Mouse (Mus musculus) liver, postnatal 0 days (tissue): ENCODE data around the gene Asb2. TPM values are rescaled to one million over a fixed set of nuclear protein-coding genes. Genes with fewer than 3 reads are reported as not detected.

Source experiments
- ATAC-seq: fragments of 200-750 bp; cut with Nextera tagmentation; 2 replicates; pipeline ENCODE4 v1.8.0; 2017; ENCODE audit warnings: mild to moderate bottlenecking, moderate library complexity
- DNase-seq: peaks from one replicate; pipeline ENCODE4 v3.0.0-alpha.2; 2016
- H3K27ac ChIP-seq: fragments of 300-500 bp; sonication (generic); 2 replicates; pipeline ENCODE4 v1.5.1; 2014; ENCODE audit warnings: antibody characterized with exemption, moderate library complexity, mild to moderate bottlenecking, low read depth
- H3K27me3 ChIP-seq: fragments of 300-500 bp; sonication (generic); 2 replicates; pipeline ENCODE4 v1.6.1; 2014; ENCODE audit warnings: low read length, control low read depth, mixed read lengths; ENCODE audit not compliant: insufficient read depth
- H3K36me3 ChIP-seq: fragments of 300-500 bp; sonication (generic); replicated peaks from 2 replicates; pipeline ENCODE4 v1.6.1; 2014; ENCODE audit warnings: mild to moderate bottlenecking, control low read depth, low read length, moderate library complexity, mixed read lengths; ENCODE audit not compliant: insufficient read depth
- H3K4me1 ChIP-seq: fragments of 300-500 bp; sonication (generic); 2 replicates; pipeline ENCODE4 v1.6.1; 2014; ENCODE audit warnings: antibody characterized with exemption, mild to moderate bottlenecking, control low read depth; ENCODE audit not compliant: insufficient read depth
- H3K4me2 ChIP-seq: fragments of 300-500 bp; sonication (generic); 2 replicates; pipeline ENCODE4 v1.6.1; 2014; ENCODE audit warnings: low read depth, mild to moderate bottlenecking, low read length, moderate library complexity, mixed read lengths
- H3K4me3 ChIP-seq: fragments of 300-500 bp; sonication (generic); 2 replicates; pipeline ENCODE4 v1.5.1; 2014; ENCODE audit warnings: low read depth, low read length
- H3K9ac ChIP-seq: fragments of 300-500 bp; sonication (generic); replicated peaks from 2 replicates; pipeline ENCODE4 v1.6.1; 2014; ENCODE audit warnings: mild to moderate bottlenecking, moderate library complexity
- H3K9me3 ChIP-seq: fragments of 300-500 bp; sonication (generic); 2 replicates; pipeline ENCODE4 v1.6.1; 2016; ENCODE audit warnings: mild to moderate bottlenecking, control low read depth, low read length, mixed read lengths
- CTCF ChIP-seq: sonication (generic); IDR thresholded peaks from 2 replicates; pipeline ENCODE4 v1.5.1; 2016; ENCODE audit warnings: antibody characterized with exemption, low read depth
- EP300 ChIP-seq: IDR thresholded peaks from 2 replicates; pipeline ENCODE4 v1.6.1; 2016; ENCODE audit warnings: antibody characterized with exemption, low read depth, mild to moderate bottlenecking
- WGBS: fragments of 180-500 bp; shearing (Covaris S2); extraction: QIAGEN DNeasy Blood & Tissue Kit; methylation state at CpG from one replicate; pipeline ENCODE4 v1.1.7; 2014; ENCODE audit not compliant: insufficient replicate concordance; 5-methylcytosine and 5-hydroxymethylcytosine counted together
- polyA plus RNA-seq: library from polyadenylated mRNA; unstranded; fragments of >200 nt; fragmentation: Nextera tagmentation; extraction: Ambion mirVana; gene quantifications from 2 replicates; pipeline ENCODE4 v1.2.1, GENCODE M21; 2015

Gene Asb2
- polyA plus RNA-seq, 1 experiment from 2014 or later: 5.9 TPM

DNA sequence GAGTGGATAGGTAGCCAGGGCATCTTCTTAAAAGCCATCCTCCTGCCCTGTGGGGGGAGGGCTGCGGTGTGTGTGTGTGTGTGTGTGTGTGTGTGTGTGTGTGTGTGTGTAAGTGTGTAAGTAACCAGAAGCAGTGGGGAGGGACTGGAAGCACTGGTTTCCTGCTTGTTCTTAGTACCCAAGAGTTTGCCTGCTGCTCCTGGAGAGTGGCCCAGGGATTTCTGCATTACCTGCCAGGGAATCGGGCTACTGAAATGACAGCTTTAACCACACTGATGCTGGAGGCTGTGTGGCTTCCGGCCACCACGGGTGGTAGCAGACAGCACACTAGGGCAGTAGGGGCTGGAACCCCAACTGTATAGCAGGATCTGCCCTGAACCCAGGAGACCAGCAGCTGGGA is 34.2 kb upstream of the Asb2 start:
- 65% methylated on average over 4 of the region's 4 CpGs for WGBS
- peak overlapping the region; percentile 96 for H3K4me2 ChIP-seq
- H3K4me3 ChIP-seq: peak overlapping the region; percentile 96
- H3K27me3 ChIP-seq: no peaks in the 10 kb centered on the region
- no peaks in the 10 kb centered on the region for H3K9me3 ChIP-seq
- H3K36me3 ChIP-seq: peaks cover 7% of the 10 kb centered on the region
- TF ChIP-seq EP300 (no peak), CTCF (no peak)
- 0 out of 2 replicates have a peak overlapping the region, but pooled peaks have one; percentile 34 for H3K27ac ChIP-seq
- peaks cover 40% of the 10 kb centered on the region for H3K4me1 ChIP-seq
- ATAC-seq (no peak), DNase-seq (no peak)
- peak overlapping the region; percentile 94 for H3K9ac ChIP-seq

DNA sequence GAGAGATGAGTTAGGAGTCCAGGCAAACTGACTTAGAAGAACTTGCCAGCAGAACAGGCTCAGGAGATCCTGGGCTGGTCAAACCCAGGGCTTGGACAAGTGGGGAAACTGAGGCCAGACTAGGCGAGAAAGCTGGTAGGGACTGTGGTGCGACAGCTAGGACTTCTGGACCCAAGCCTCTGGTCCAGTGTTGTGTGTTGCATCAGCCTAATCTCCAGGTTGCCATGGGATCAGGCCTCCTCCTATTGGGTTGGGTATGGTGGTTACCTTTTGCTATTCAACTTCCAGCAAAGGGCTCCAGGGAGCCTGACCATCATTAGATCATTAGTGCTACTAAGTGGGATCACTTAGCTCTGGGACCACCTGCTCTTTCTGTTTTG is 33.5 kb upstream of the Asb2 start:
- Histone ChIP-seq H3K36me3 (peaks cover 7% of the 10 kb centered on the region), H3K27ac (peak overlapping the region; percentile 81), H3K4me3 (peak overlapping the region; percentile 96), H3K4me2 (peak overlapping the region; percentile 96), H3K9ac (peak overlapping the region; percentile 94), H3K27me3 (no peaks in the 10 kb centered on the region), H3K4me1 (peaks cover 40% of the 10 kb centered on the region), H3K9me3 (no peaks in the 10 kb centered on the region)
- DNase-seq (peak; percentile 42), ATAC-seq (no peak)
- TF ChIP-seq CTCF (no peak), EP300 (no peak)
- 50% methylated on average over 2 of the region's 2 CpGs for WGBS

DNA sequence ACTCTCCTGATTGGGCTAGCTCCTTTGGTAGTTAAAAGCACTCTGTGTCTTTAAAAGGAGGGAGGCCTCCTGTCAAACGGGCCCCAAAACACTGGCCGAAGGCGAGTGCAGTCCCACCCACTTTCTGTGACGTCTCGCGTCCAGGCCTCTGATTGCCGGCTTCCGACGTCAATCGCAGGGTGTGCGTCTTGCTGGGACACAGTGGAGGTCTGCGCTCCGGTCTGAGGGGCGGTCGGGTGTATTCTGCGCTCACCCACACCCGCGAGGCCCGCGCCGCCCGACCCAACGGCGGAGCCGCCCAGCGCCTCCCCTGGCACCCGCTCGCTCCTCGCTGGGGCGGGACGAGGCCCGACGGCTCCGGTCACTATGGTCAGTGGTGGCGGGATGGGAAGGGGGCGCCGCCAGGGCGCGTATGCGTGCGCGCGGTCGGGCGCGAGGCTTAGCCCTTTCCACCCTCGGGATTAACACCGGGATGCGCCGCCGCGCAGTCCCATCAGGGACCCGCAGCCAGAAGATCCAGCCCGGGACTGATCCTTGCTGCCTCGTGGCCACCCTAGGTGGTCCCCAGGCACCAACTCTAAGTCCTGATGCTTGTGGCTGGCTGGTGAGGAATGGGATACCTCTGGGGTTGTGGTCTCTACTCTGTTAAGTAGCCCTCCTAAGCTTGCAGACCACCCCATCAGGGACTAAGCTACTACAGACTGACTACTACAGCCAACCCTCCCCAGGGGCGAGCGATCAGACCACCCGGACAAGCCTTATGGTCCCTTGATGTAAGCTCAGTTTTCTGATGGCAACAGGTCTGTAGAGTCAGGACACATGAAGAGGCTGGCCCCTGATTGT is 32.9 kb upstream of the Asb2 start, which contains the start of gene Otub2:
TSS of gene Otub2 (plus strand) at position 178 of the 843 bp plus-strand sequence.
- Histone ChIP-seq H3K4me3 (peak within 1 kb of the TSS; percentile 96), H3K36me3 (peaks cover 7% of the 10 kb centered on the region), H3K27me3 (no peaks in the 10 kb centered on the region), H3K9ac (peak within 1 kb of the TSS; percentile 94), H3K4me2 (peak within 1 kb of the TSS; percentile 96), H3K27ac (peak within 1 kb of the TSS; percentile 81), H3K9me3 (no peaks in the 10 kb centered on the region), H3K4me1 (peaks cover 36% of the 10 kb centered on the region)
- peak; percentile 95 for DNase-seq
- TF ChIP-seq CTCF: peak; percentile 13; the same call in 1 of the 2 replicates
- TF ChIP-seq EP300: no peak
- ATAC-seq: peak; percentile 94
- WGBS: under 1% methylated on average over 57 of the region's 58 CpGs

DNA sequence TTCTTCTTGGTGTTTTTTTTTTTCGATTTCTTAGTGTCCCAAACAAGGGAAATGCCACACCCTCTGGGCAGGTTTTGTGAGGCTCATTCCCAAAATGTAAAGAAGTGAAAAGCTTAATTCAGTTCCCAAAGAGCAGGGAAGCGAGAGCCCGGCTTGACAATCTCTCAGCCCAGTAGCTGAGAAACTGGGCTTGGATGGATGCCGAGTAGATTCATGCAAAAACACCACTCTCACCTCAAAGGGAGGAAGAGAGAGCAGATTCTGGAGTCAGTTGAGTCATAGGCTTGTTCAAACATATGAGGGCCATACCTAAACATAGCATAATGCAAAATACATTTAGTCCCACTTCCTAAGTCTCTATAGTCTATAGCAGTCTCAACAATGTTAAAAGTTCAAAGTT is 24.4 kb upstream of the Asb2 start:
- Histone ChIP-seq H3K4me2 (no peak overlapping the region), H3K4me1 (no peaks in the 10 kb centered on the region), H3K9ac (no peak overlapping the region), H3K27me3 (no peaks in the 10 kb centered on the region), H3K27ac (no peak overlapping the region), H3K36me3 (no peaks in the 10 kb centered on the region), H3K9me3 (no peaks in the 10 kb centered on the region), H3K4me3 (no peak overlapping the region)
- TF ChIP-seq CTCF (no peak), EP300 (no peak)
- ATAC-seq (no peak), DNase-seq (no peak)
- 72% methylated on average over 4 of the region's 4 CpGs for WGBS

DNA sequence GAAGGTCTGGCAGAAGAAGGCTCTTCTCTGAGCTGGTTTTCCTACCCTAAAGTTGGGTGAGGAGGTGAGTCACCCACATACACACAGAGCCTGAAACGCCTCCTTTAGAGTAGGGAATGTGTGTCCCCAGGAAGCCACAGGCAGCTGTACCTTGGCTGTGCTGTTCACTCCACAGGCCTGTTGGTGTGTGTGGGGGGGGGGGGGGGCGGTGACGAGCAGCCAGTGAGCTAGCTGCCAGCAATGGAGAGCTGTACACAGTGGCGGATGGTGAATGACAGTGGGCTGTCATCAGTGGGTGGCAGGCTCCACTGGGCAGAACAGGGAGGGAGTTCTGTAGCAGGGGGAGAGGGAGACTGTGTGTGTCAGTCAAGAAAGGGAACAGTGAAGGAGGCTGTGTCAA is 21.0 kb upstream of the Asb2 start:
- H3K36me3 ChIP-seq: no peaks in the 10 kb centered on the region
- ATAC-seq (no peak), DNase-seq (no peak)
- TF ChIP-seq EP300 (no peak), CTCF (no peak)
- H3K27ac ChIP-seq: no peak overlapping the region
- H3K9ac ChIP-seq: no peak overlapping the region
- H3K4me2 ChIP-seq: no peak overlapping the region
- H3K27me3 ChIP-seq: no peaks in the 10 kb centered on the region
- no peak overlapping the region for H3K4me3 ChIP-seq
- H3K9me3 ChIP-seq: no peaks in the 10 kb centered on the region
- H3K4me1 ChIP-seq: no peaks in the 10 kb centered on the region
- WGBS: 67% methylated on average over 3 of the region's 4 CpGs

DNA sequence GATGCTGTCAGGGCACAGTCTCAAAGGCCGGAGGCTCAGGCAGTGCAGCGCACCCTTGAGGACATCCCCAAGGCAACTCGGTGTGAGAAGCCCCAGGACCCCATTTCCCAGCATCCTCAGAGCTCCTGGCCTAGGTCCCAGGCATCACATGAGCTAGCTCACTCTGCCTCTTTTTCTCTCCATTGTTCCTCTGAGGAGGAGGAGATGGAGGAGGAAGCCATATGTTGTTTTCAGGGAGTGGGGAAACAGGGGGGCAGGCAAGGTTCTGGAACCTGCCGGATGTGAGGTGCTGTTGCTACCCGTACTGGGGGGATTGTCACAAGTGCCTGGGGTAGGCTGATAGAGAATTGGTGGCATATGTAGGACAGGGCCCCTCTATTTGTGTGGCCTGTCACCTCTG is 20.3 kb upstream of the Asb2 start:
- WGBS: 54% methylated on average over 5 of the region's 5 CpGs

More for the DNA sequence above, 20.3 kb upstream of the Asb2 start:
- Histone ChIP-seq H3K4me1 (no peaks in the 10 kb centered on the region), H3K9me3 (no peaks in the 10 kb centered on the region), H3K9ac (no peak overlapping the region), H3K36me3 (no peaks in the 10 kb centered on the region), H3K27ac (no peak overlapping the region), H3K4me3 (no peak overlapping the region), H3K4me2 (no peak overlapping the region), H3K27me3 (no peaks in the 10 kb centered on the region)
- DNase-seq (no peak), ATAC-seq (no peak)
- TF ChIP-seq EP300 (no peak), CTCF (no peak)
